10 mouse cellular contexts compared by ENCODE assay signal in genomic region chr4:133885331-133885730, GRCm38 (mm10). TPM values are rescaled to one million over a fixed set of nuclear protein-coding genes. Genes with fewer than 3 reads are reported as not detected.
DNase-seq lines count a peak whose midpoint lies in the region; ATAC-seq and TF ChIP-seq lines count a peak whose summit lies in the region.
"Had no signal": no experiment of that assay in that cellular context is flagged by ENCODE, and none has a peak within 500 bp of the region (broad histone marks: within the 10 kb centered on the region; RNA-seq: fewer than 3 reads in every experiment).

No protein-coding gene starts in this region.

- no peak overlapping the region for H3K9ac ChIP-seq in hindbrain, embryonic 15.5 days
- no peak overlapping the region for H3K9ac ChIP-seq in hindbrain, embryonic 16.5 days (ENCODE audit: low read depth, low read length)
- H3K9ac ChIP-seq in limb, embryonic 14.5 days (ENCODE audit: low read depth, low read length, severe bottlenecking): no peak overlapping the region

- ATAC-seq in hindbrain, embryonic 15.5 days (ENCODE audit: low FRiP score, low read depth): no peak
- no peak for ATAC-seq in hindbrain, embryonic 16.5 days
- ATAC-seq in limb, embryonic 14.5 days (ENCODE audit: low FRiP score, low read depth): no peak
- ATAC-seq in megakaryocyte progenitor cell, adult 5-6 weeks (replicated peaks; ENCODE audit: poor library complexity): no peak

- no peak overlapping the region for H3K4me3 ChIP-seq in hindbrain, embryonic 15.5 days
- no peak overlapping the region for H3K4me3 ChIP-seq in hindbrain, embryonic 16.5 days (ENCODE audit: low read length)
- H3K4me3 ChIP-seq in limb, embryonic 14.5 days (replicated peaks; ENCODE audit: low read length): no peak overlapping the region
- no peak overlapping the region for H3K4me3 ChIP-seq in gastrocnemius, adult 2 months

- peak; percentile 69 for DNase-seq in brain, adult 2 months (ENCODE audit: low read depth, low spot score)
- peak; percentile 90 for DNase-seq in cerebellum, adult 9-11 months
- DNase-seq in limb, embryonic 14.5 days (ENCODE audit: low spot score): no peak
- DNase-seq in right cerebral cortex, postnatal 36 days (ENCODE audit: low spot score in 2 of 2): no peak
- no peak for DNase-seq in gastrocnemius, adult 2 months
- DNase-seq: gastrocnemius, postnatal 36 days had no signal

- H3K4me1 ChIP-seq in hindbrain, embryonic 15.5 days (replicated peaks): peaks cover 20% of the 10 kb centered on the region
- peaks cover 17% of the 10 kb centered on the region for H3K4me1 ChIP-seq in hindbrain, embryonic 16.5 days (ENCODE audit: control insufficient read depth, insufficient read depth, low read depth, low read length)
- peaks cover 17% of the 10 kb centered on the region for H3K4me1 ChIP-seq in limb, embryonic 14.5 days (ENCODE audit: control insufficient read depth, insufficient read depth, low read length)

- H3K27ac ChIP-seq in hindbrain, embryonic 15.5 days (replicated peaks): no peak overlapping the region
- no peak overlapping the region for H3K27ac ChIP-seq in hindbrain, embryonic 16.5 days (ENCODE audit: low read depth, low read length)
- no peak overlapping the region for H3K27ac ChIP-seq in limb, embryonic 14.5 days (replicated peaks; ENCODE audit: low read depth, low read length)
- H3K27ac ChIP-seq in gastrocnemius, adult 2 months: no peak overlapping the region

- no peaks in the 10 kb centered on the region for H3K36me3 ChIP-seq in hindbrain, embryonic 15.5 days
- H3K36me3 ChIP-seq in hindbrain, embryonic 16.5 days (ENCODE audit: control insufficient read depth, insufficient read depth, low read length): peaks cover 3% of the 10 kb centered on the region; the same call in 1 of the 2 replicates
- H3K36me3 ChIP-seq in limb, embryonic 14.5 days (ENCODE audit: control insufficient read depth, insufficient read depth, low read length): 0 out of 2 replicates have a peak, but pooled peaks cover 5% of the 10 kb centered on the region
- H3K36me3 ChIP-seq: G1E had no signal

- TF ChIP-seq CTCF in gastrocnemius, adult 2 months (IDR thresholded peaks at IDR 0.05): no peak

- WGBS in hindbrain, embryonic 15.5 days: 85% methylated on average over 4 of the region's 4 CpGs
- 78% methylated on average over 4 of the region's 4 CpGs for WGBS in hindbrain, embryonic 16.5 days
- 74% methylated on average over 4 of the region's 4 CpGs for WGBS in limb, embryonic 14.5 days

- no peaks in the 10 kb centered on the region for H3K27me3 ChIP-seq in hindbrain, embryonic 15.5 days
- H3K27me3 ChIP-seq in hindbrain, embryonic 16.5 days (replicated peaks; ENCODE audit: control insufficient read depth, insufficient read depth, low read length): no peaks in the 10 kb centered on the region
- no peaks in the 10 kb centered on the region for H3K27me3 ChIP-seq in limb, embryonic 14.5 days (ENCODE audit: control insufficient read depth, insufficient read depth, low read length)

- no peaks in the 10 kb centered on the region for H3K9me3 ChIP-seq in hindbrain, embryonic 15.5 days
- no peaks in the 10 kb centered on the region for H3K9me3 ChIP-seq in hindbrain, embryonic 16.5 days (ENCODE audit: control insufficient read depth, low read length)
- no peaks in the 10 kb centered on the region for H3K9me3 ChIP-seq in limb, embryonic 14.5 days (ENCODE audit: control insufficient read depth, low read length)
- H3K9me3 ChIP-seq: G1E had no signal

- peak overlapping the region; percentile 96 for H3K4me2 ChIP-seq in hindbrain, embryonic 15.5 days
- H3K4me2 ChIP-seq in hindbrain, embryonic 16.5 days (ENCODE audit: low read length): no peak overlapping the region
- H3K4me2 ChIP-seq in limb, embryonic 14.5 days (replicated peaks; ENCODE audit: low read depth, low read length, severe bottlenecking): peak overlapping the region; percentile 86

- intact Hi-C loops in gastrocnemius, adult 2 months (cut with DNase I): no loop called here

- no peak for TF ChIP-seq POLR2A in limb, embryonic 14.5 days (IDR thresholded peaks at IDR 0.05; ENCODE audit: borderline replicate concordance, extremely low read depth, insufficient read depth, insufficient read length)

RNA-seq across cellular contexts. Expression of gene Rps6ka1, which starts 2.3 kb away (rescaled TPM):
- polyA plus RNA-seq in hindbrain, embryonic 15.5 days (2015; fragmentation: Nextera tagmentation; extraction: Ambion mirVana): 25.0 and 25.6 TPM in 2 replicates
- polyA plus RNA-seq in hindbrain, embryonic 16.5 days (2015; fragmentation: Nextera tagmentation; extraction: Ambion mirVana): 25.7 and 28.2 TPM in 2 replicates
- 25.1 and 28.4 TPM in 2 replicates for polyA plus RNA-seq in limb, embryonic 14.5 days (2012; rRNA removed)
- polyA plus RNA-seq in limb, embryonic 14.5 days (2014; fragmentation: Nextera tagmentation; extraction: Ambion mirVana): 33.8 and 41.7 TPM in 2 replicates
- 96.7 and 112 TPM in 2 replicates for total RNA-seq in megakaryocyte progenitor cell, adult 5-6 weeks (2015)
- total RNA-seq in megakaryocyte progenitor cell, adult 5-6 weeks (2017): 126 and 160 TPM in 2 replicates
- 1 to 10 TPM; 3.5 to 4.8 TPM for total RNA-seq in gastrocnemius, adult 2 months (2021)

Comparison
In these comparisons a context has a peak if more than half of its experiments do, and no peak if none do; other contexts are left out.
1. DNase-seq: peak in brain, adult 2 months (single experiment) and cerebellum, adult 9-11 months (single experiment); none in limb, embryonic 14.5 days (single experiment), right cerebral cortex, postnatal 36 days (0 of 2) and gastrocnemius, adult 2 months (single experiment).